Mouse (Mus musculus): Measurements from ENCODE around the gene Arhgap36.

- TF ChIP-seq CTCF (IDR thresholded peaks at IDR 0.05; ENCODE audit: insufficient read depth, low read depth, low read length) (no peak), POLR2A (IDR thresholded peaks at IDR 0.05; ENCODE audit: insufficient read depth, low read depth, low read length) (no peak)
These were observed 25.4 kb downstream of the Arhgap36 start for GRCm38 (mm10) chrX:49489141-49489540.
